Mouse (Mus musculus) intestine, postnatal 0 days (tissue): Measurements from ENCODE around the gene Gm20661. TPM values are rescaled to one million over a fixed set of nuclear protein-coding genes. Genes with fewer than 3 reads are reported as not detected.

Source experiments
- ATAC-seq: fragments of 200-750 bp; cut with Nextera tagmentation; 2 replicates; pipeline ENCODE4 v1.8.0; 2017; ENCODE audit warnings: mild to moderate bottlenecking, moderate TSS enrichment, moderate library complexity
- H3K27ac ChIP-seq: fragments of 300-500 bp; sonication (generic); 2 replicates; pipeline ENCODE4 v1.5.1; 2014; ENCODE audit warnings: mild to moderate bottlenecking, low read depth, low read length, moderate library complexity
- H3K27me3 ChIP-seq: fragments of 300-500 bp; sonication (generic); replicated peaks from 2 replicates; pipeline ENCODE4 v1.6.1; 2014; ENCODE audit warnings: low read length, mixed read lengths; ENCODE audit not compliant: control insufficient read depth, insufficient read depth
- H3K36me3 ChIP-seq: fragments of 300-500 bp; sonication (generic); 2 replicates; pipeline ENCODE4 v1.6.1; 2014; ENCODE audit warnings: mild to moderate bottlenecking, moderate library complexity; ENCODE audit not compliant: control insufficient read depth, insufficient read depth
- H3K4me1 ChIP-seq: fragments of 300-500 bp; sonication (generic); replicated peaks from 2 replicates; pipeline ENCODE4 v1.6.1; 2014; ENCODE audit warnings: antibody characterized with exemption, low read length, mixed read lengths; ENCODE audit not compliant: control insufficient read depth, insufficient read depth
- H3K4me2 ChIP-seq: fragments of 300-500 bp; sonication (generic); replicated peaks from 2 replicates; pipeline ENCODE4 v1.6.1; 2014; ENCODE audit warnings: low read depth, mild to moderate bottlenecking, moderate library complexity
- H3K4me3 ChIP-seq: fragments of 300-500 bp; sonication (generic); 2 replicates; pipeline ENCODE4 v1.5.1; 2014; ENCODE audit warnings: low read depth, low read length
- H3K9ac ChIP-seq: fragments of 300-500 bp; sonication (generic); 2 replicates; pipeline ENCODE4 v1.6.1; 2014; ENCODE audit warnings: mild to moderate bottlenecking, low read depth, low read length
- H3K9me3 ChIP-seq: fragments of 300-500 bp; sonication (generic); 2 replicates; pipeline ENCODE4 v1.6.1; 2016; ENCODE audit warnings: mixed run types; ENCODE audit not compliant: control insufficient read depth
- CTCF ChIP-seq: sonication (generic); IDR thresholded peaks from 2 replicates; pipeline ENCODE4 v1.5.1; 2016; ENCODE audit warnings: low read depth, mild to moderate bottlenecking, control low read depth, antibody characterized with exemption, moderate library complexity
- WGBS: fragments of 180-500 bp; shearing (Covaris S2); extraction: QIAGEN DNeasy Blood & Tissue Kit; methylation state at CpG from one replicate; pipeline ENCODE4 v1.1.7; 2014; 5-methylcytosine and 5-hydroxymethylcytosine counted together
- polyA plus RNA-seq: library from polyadenylated mRNA; unstranded; fragments of >200 nt; fragmentation: Nextera tagmentation; extraction: Ambion mirVana; gene quantifications from 2 replicates; pipeline ENCODE4 v1.2.1, GENCODE M21; 2015

Gene Gm20661
- polyA plus RNA-seq, 1 experiment from 2014 or later, result 0.39 TPM

DNA sequence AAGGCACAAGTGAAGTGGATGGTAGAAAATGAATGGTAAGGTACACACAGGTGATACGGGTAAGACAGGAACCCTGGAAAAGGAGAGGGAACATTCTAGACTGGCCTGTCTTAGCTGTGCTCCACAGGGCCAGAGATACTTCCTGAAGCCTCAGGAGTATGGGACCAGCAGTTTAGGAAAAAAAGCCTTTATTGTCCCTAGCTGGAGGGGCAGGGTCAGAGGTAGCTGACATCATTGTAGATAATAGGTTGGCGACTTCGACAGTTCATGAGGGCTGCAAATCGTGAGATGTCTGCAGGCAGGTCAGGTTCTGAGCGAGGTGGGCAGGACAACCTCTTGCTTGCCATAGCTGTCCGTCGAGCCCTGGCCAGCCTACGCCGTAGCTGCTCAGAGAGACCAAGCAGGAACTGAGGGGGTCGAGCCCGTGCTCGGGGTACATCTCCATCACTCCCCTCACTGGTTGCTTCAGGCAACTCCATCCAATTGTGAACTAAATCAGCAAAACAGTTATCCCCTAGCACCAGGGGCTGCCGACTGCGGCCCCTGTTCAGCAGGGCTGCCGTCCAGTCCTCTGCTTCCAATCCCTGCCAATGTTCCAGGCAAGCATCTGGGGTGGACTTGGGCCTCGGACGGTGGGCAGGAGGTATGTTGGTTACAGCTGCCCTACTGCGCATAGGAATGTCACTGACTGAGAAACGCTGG lies 1.3 kb downstream of the Gm20661 start:
- Histone ChIP-seq H3K36me3 (peaks cover 23% of the 10 kb centered on the region), H3K27ac (peak overlapping the region; percentile 89), H3K9me3 (no peaks in the 10 kb centered on the region), H3K4me3 (peak overlapping the region; percentile 61), H3K4me2 (peak overlapping the region; percentile 84), H3K4me1 (0 out of 2 replicates have a peak, but pooled peaks cover 2% of the 10 kb centered on the region), H3K27me3 (no peaks in the 10 kb centered on the region), H3K9ac (peak overlapping the region; percentile 50)
- no peak for TF ChIP-seq CTCF
- ATAC-seq, result no peak
- 54% methylated on average over 19 of the region's 19 CpGs for WGBS

DNA sequence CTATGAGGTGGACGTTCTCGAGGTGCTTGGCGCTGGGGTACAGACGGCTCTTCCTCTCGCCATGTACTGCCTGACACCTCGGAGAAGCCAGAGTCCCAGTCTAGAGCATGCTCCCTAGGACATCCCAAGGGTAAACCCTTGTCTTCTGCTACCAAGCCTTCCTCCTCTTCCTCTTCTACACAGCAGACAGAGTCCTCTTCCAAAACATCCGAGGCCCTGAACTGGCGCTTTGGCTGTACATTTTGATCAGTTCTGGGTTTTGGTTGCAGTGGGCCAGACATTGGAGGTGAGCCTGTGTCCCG lies 1.8 kb downstream of the Gm20661 start:
- peaks cover 18% of the 10 kb centered on the region for H3K36me3 ChIP-seq
- peak overlapping the region; percentile 75; the same call in 1 of the 2 replicates for H3K27ac ChIP-seq
- no peaks in the 10 kb centered on the region for H3K27me3 ChIP-seq
- H3K9ac ChIP-seq, result peak overlapping the region; percentile 50; the same call in 1 of the 2 replicates
- H3K4me3 ChIP-seq, result peak overlapping the region; percentile 61
- TF ChIP-seq CTCF, result no peak
- H3K9me3 ChIP-seq, result no peaks in the 10 kb centered on the region
- 0 out of 2 replicates have a peak, but pooled peaks cover 2% of the 10 kb centered on the region for H3K4me1 ChIP-seq
- no peak for ATAC-seq
- peak overlapping the region; percentile 84 for H3K4me2 ChIP-seq
- WGBS, result 54% methylated on average over 9 of the region's 9 CpGs

DNA sequence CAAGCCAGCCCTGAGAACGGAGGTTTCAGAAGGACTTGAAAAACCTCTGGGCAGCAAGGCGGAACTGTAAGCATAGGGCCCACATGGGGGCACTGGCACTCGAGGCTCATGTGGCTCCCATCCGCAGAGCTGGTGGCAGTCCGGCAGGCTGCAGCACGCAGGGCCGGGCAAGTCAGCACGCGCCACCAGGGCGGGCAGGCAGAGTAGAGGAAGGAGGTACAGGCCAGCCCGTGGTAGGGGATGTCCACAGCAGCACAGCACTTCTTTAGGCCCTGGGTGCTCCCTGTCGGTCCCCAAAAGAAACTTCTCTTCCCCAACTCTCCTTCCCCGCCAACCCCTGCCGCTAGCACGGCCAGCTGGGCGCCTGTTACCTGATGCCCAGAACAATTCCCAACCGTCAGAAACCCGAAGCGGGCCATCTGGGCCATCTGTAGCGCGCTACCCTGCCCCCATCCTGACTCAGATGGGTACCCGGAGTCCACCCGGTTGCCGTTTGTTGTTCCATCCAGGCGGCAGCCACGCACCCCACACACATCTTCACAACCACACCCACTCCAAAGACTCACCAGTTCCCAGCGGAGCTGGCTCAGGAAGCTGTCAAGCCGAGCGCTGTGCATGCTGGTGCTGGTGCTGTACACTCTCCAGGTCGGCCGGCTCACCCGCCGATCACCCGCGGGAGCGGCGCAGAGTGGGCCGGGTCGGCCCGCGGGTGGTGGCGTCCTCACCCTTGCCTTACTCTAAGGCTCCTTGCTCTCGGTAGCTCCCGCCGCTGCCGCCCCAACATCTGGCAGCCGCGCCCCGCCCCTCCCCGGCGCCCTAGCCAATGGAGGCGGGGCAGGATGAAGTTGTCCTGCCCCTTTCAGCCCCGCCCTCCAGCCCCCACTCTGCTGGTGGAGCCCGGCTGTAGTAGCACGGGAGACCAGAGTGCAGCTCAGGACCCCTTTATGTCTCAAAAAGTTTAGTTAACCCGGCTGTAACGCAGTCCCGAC lies 2.6 kb downstream of the Gm20661 start, which contains the start of gene Inka1:
Inka1 (minus strand) TSS at position 749 of the 989 bp plus-strand sequence.
- 2% methylated on average over 58 of the region's 58 CpGs for WGBS
- Histone ChIP-seq H3K9ac (peak within 1 kb of the TSS; percentile 50), H3K4me1 (0 out of 2 replicates have a peak, but pooled peaks cover 2% of the 10 kb centered on the region), H3K4me3 (peak within 1 kb of the TSS; percentile 61), H3K27me3 (no peaks in the 10 kb centered on the region), H3K9me3 (no peaks in the 10 kb centered on the region), H3K27ac (peak within 1 kb of the TSS; percentile 75), H3K4me2 (peak within 1 kb of the TSS; percentile 84), H3K36me3 (peaks cover 12% of the 10 kb centered on the region)
- TF ChIP-seq CTCF, result peak; percentile 20; the same call in 1 of the 2 replicates
- ATAC-seq, result peak; percentile 53

DNA sequence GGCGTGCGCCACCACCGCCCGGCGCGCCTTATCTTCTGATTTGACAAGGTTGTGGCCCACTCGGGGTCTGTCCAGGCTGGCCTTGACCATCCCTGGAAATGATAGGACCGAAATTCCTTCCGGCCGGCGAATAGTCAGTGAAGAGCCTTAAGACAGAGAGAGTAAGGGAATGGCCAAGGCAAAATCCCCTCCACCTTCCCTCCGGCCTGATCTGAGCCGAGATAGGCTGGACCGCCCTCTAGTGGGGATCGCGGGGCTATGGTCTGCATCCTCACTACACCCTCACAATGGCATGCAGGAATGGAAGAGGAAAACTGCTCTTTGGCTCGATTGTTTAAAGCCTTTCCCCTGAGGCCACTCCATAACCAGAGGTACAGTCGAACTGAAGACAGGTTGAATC lies 3.5 kb downstream of the Gm20661 start:
- Histone ChIP-seq H3K27ac (no peak overlapping the region), H3K36me3 (peaks cover 5% of the 10 kb centered on the region), H3K4me3 (peak overlapping the region; percentile 61), H3K27me3 (no peaks in the 10 kb centered on the region), H3K9ac (no peak overlapping the region), H3K9me3 (no peaks in the 10 kb centered on the region), H3K4me1 (no peaks in the 10 kb centered on the region), H3K4me2 (peak overlapping the region; percentile 84)
- ATAC-seq, result peak; percentile 37; the same call in 1 of the 2 replicates
- 3% methylated on average over 18 of the region's 18 CpGs for WGBS
- peak; percentile 95 for TF ChIP-seq CTCF

DNA sequence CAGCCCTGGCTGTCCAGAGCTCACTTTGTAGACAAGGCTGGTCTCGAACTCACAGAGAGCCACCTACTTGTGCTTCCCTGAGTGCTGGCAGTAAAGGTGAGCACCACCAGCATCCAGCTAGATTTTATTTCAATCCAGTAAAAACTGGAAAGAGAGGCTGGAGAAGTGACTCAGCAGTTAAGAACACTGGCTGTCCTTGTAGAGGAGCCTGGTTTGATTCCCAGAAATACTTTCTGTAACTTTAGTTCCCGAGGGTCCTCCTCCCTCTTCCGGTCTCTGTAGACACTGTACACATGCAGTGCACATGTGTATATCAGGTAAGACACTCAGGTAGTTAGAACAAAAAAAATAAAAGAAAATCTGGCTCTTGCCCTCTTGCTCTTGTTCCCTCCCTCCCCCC lies 5.1 kb downstream of the Gm20661 start:
- Histone ChIP-seq H3K4me3 (no peak overlapping the region), H3K27me3 (no peaks in the 10 kb centered on the region), H3K4me1 (no peaks in the 10 kb centered on the region), H3K27ac (no peak overlapping the region), H3K9ac (no peak overlapping the region), H3K36me3 (peaks cover 5% of the 10 kb centered on the region), H3K9me3 (no peaks in the 10 kb centered on the region), H3K4me2 (no peak overlapping the region)
- WGBS, result 74% methylated on average over 3 of the region's 3 CpGs
- no peak for ATAC-seq
- TF ChIP-seq CTCF, result no peak

DNA sequence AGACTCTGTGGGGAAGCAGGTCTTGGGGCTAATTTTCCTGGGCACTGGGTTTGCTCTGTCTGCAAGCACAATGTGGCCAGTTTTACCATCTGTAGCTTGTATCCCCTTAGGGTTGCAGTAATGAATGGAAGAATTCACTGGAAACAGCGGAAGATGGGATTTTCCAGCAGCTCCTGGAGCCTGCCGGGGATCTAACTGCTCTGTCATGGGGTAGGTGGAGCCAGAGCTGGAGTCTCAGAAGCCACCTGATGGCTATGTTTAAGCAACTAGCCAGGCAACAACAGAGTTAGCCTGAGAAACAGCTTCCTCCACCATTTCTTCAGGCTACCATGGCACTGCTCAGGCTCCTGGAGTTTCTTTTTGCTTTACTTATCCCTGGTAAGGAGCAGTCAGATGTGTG lies 9.3 kb downstream of the Gm20661 start, which contains the start of gene Cdhr4:
Cdhr4 (plus strand) TSS at position 301 of the 400 bp plus-strand sequence.
- H3K27ac ChIP-seq, result no peak within 1 kb of the TSS
- no peaks in the 10 kb centered on the region for H3K9me3 ChIP-seq
- TF ChIP-seq CTCF, result no peak
- no peaks in the 10 kb centered on the region for H3K4me1 ChIP-seq
- H3K4me2 ChIP-seq, result no peak within 1 kb of the TSS
- no peaks in the 10 kb centered on the region for H3K27me3 ChIP-seq
- H3K4me3 ChIP-seq, result no peak within 1 kb of the TSS
- H3K9ac ChIP-seq, result no peak within 1 kb of the TSS
- ATAC-seq, result no peak
- WGBS, result 72% methylated on average over 2 of the region's 2 CpGs
- no peaks in the 10 kb centered on the region for H3K36me3 ChIP-seq
